Mouse (Mus musculus): ENCODE results near the gene Prdm12.
A peak's percentile ranks its signal among the peaks of the same experiment; 100 is the strongest.

Gene Prdm12

GRCm38 (mm10) chr2:31639901-31640608 lies at the start of gene Prdm12:
TSS of gene Prdm12 (plus strand) at chr2:31640037.
- no peak for DNase-seq (ENCODE audit: low read depth)

GRCm38 (mm10) chr2:31591799-31592484 lies 47.9 kb upstream of the Prdm12 start:
- DNase-seq (ENCODE audit: low read depth): no peak

GRCm38 (mm10) chr2:31607555-31607954 lies 32.3 kb upstream of the Prdm12 start:
- peak; percentile 46 for DNase-seq (ENCODE audit: low read depth)

GRCm38 (mm10) chr2:31609859-31610261 lies 30.0 kb upstream of the Prdm12 start:
- no peak for DNase-seq (ENCODE audit: low read depth)

- DNase-seq (ENCODE audit: low read depth): no peak
Measured at GRCm38 (mm10) chr2:31610922-31611321, 28.9 kb upstream of the Prdm12 start.

GRCm38 (mm10) chr2:31611400-31611799 lies 28.4 kb upstream of the Prdm12 start:
- no peak for DNase-seq (ENCODE audit: low read depth)

GRCm38 (mm10) chr2:31612627-31613026 lies 27.2 kb upstream of the Prdm12 start:
- DNase-seq (ENCODE audit: low read depth): no peak

GRCm38 (mm10) chr2:31613781-31614180 lies 26.1 kb upstream of the Prdm12 start:
- no peak for DNase-seq (ENCODE audit: low read depth)

- no peak for DNase-seq (ENCODE audit: low read depth)
Measured at GRCm38 (mm10) chr2:31618484-31619161, 21.2 kb upstream of the Prdm12 start.

- no peak for DNase-seq (ENCODE audit: low read depth)
Measured at GRCm38 (mm10) chr2:31619208-31619607, 20.6 kb upstream of the Prdm12 start.

- DNase-seq (ENCODE audit: low read depth): no peak
Measured at GRCm38 (mm10) chr2:31633531-31633930, 6.3 kb upstream of the Prdm12 start.

- DNase-seq (ENCODE audit: low read depth): no peak
Measured at GRCm38 (mm10) chr2:31635281-31636137, 4.3 kb upstream of the Prdm12 start.

- DNase-seq (ENCODE audit: low read depth): no peak
Measured at GRCm38 (mm10) chr2:31636138-31636741, 3.6 kb upstream of the Prdm12 start.

- DNase-seq (ENCODE audit: low read depth): no peak
Measured at GRCm38 (mm10) chr2:31636742-31637141, 3.1 kb upstream of the Prdm12 start.

GRCm38 (mm10) chr2:31637311-31637710 lies 2.5 kb upstream of the Prdm12 start:
- no peak for DNase-seq (ENCODE audit: low read depth)

GRCm38 (mm10) chr2:31637807-31638206 lies 2.0 kb upstream of the Prdm12 start:
- DNase-seq (ENCODE audit: low read depth): no peak

GRCm38 (mm10) chr2:31638581-31639465 lies 1.0 kb upstream of the Prdm12 start:
- no peak for DNase-seq (ENCODE audit: low read depth)

- no peak for DNase-seq (ENCODE audit: low read depth)
Measured at GRCm38 (mm10) chr2:31639466-31639760, 424 bp upstream of the Prdm12 start.

GRCm38 (mm10) chr2:31640609-31641507 lies 1.0 kb downstream of the Prdm12 start:
- no peak for DNase-seq (ENCODE audit: low read depth)

GRCm38 (mm10) chr2:31641508-31641830 lies 1.6 kb downstream of the Prdm12 start:
- DNase-seq (ENCODE audit: low read depth): no peak

Measured in c-Kit-positive CD71-positive TER-119-negative erythroid progenitor cells, embryonic 14.5 days (primary cell).